Mouse (Mus musculus) kidney, embryonic 16.5 days (tissue): Measurements from ENCODE around the gene Otud7b. TPM values are rescaled to one million over a fixed set of nuclear protein-coding genes. Genes with fewer than 3 reads are reported as not detected.

Experiments used
- ATAC-seq: fragments of 200-750 bp; cut with Nextera tagmentation; 2 replicates; pipeline ENCODE4 v1.8.0; 2017; ENCODE audit warnings: moderate TSS enrichment; ENCODE audit not compliant: low FRiP score, low TSS enrichment
- H3K27ac ChIP-seq: fragments of 300-500 bp; sonication (generic); 2 replicates; pipeline ENCODE4 v1.5.1; 2014; ENCODE audit warnings: low read length
- H3K27me3 ChIP-seq: fragments of 300-500 bp; sonication (generic); 2 replicates; pipeline ENCODE4 v1.6.1; 2014; ENCODE audit warnings: low read length, control low read depth, mixed read lengths; ENCODE audit not compliant: insufficient read depth
- H3K36me3 ChIP-seq: fragments of 300-500 bp; sonication (generic); 2 replicates; pipeline ENCODE4 v1.6.1; 2014; ENCODE audit warnings: low read length, control low read depth, mixed read lengths; ENCODE audit not compliant: insufficient read depth
- H3K4me1 ChIP-seq: fragments of 300-500 bp; sonication (generic); 2 replicates; pipeline ENCODE4 v1.6.1; 2014; ENCODE audit warnings: low read length, control low read depth, mixed read lengths; ENCODE audit not compliant: insufficient read depth
- H3K4me2 ChIP-seq: fragments of 300-500 bp; sonication (generic); replicated peaks from 2 replicates; pipeline ENCODE4 v1.6.1; 2014; ENCODE audit warnings: low read depth, low read length
- H3K4me3 ChIP-seq: fragments of 300-500 bp; sonication (generic); 2 replicates; pipeline ENCODE4 v1.5.1; 2014; ENCODE audit warnings: mild to moderate bottlenecking, low read length
- H3K9ac ChIP-seq: fragments of 300-500 bp; sonication (generic); replicated peaks from 2 replicates; pipeline ENCODE4 v1.6.1; 2014; ENCODE audit warnings: low read length
- H3K9me3 ChIP-seq: fragments of 300-500 bp; sonication (generic); 2 replicates; pipeline ENCODE4 v1.6.1; 2016; ENCODE audit warnings: low read length, control low read depth
- WGBS: fragments of 180-500 bp; shearing (Covaris S2); extraction: QIAGEN DNeasy Blood & Tissue Kit; methylation state at CpG from one replicate; pipeline ENCODE4 v1.1.7; 2014; 5-methylcytosine and 5-hydroxymethylcytosine counted together
- polyA plus RNA-seq: library from polyadenylated mRNA; unstranded; fragments of >200 nt; fragmentation: Nextera tagmentation; extraction: Ambion mirVana; gene quantifications from 2 replicates; pipeline ENCODE4 v1.2.1, GENCODE M21; 2015

Otud7b gene
- polyA plus RNA-seq, 1 experiment from 2014 or later = 14.9 TPM

DNA sequence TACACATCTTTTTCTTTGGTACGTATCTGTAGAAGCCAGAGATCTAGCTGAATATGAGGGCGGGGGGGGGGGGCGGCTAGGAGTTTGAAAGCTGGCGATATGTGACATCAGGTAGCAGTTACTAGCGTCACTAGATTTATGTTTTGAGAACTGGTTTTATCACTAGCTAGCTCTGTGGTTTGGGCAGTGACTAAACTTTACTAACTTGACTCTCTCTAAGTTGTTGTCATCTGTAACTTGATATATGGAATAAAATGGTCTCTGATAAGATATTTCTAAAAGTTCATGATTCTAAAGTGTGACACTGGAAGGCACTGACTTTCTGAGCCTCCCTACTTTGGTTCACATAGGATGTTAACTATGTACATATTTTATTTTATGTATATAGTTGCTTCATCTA lies 19.9 kb downstream of the Otud7b start:
- Histone ChIP-seq H3K9me3 (no peaks in the 10 kb centered on the region), H3K4me3 (no peak overlapping the region), H3K27me3 (no peaks in the 10 kb centered on the region), H3K4me1 (peaks cover 4% of the 10 kb centered on the region; the same call in 1 of the 2 replicates), H3K36me3 (no peaks in the 10 kb centered on the region), H3K9ac (no peak overlapping the region), H3K27ac (no peak overlapping the region), H3K4me2 (no peak overlapping the region)
- no peak for ATAC-seq
- 77% methylated on average over 5 of the region's 5 CpGs for WGBS

DNA sequence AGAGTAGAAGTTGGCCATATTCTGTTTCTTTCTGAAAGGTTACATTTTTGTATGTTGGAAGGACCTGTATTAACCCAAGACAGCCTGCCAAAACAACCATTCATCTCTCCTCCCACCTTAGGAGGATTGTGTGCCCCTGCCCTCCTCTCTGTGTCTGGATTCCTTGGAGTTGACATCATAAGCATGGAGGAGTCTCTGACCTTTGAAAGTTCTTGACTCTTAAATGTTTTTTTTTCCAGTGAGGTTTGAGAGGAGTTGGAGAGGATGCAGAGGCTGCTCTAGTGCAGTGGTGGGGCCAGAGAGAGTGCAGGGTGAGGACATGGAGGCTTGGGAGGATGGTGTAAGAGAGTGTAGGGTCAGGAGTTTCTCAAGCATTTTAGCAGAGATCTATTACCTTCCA lies 23.8 kb downstream of the Otud7b start:
- peak; percentile 73 for ATAC-seq
- Histone ChIP-seq H3K36me3 (no peaks in the 10 kb centered on the region), H3K4me2 (no peak overlapping the region), H3K9ac (no peak overlapping the region), H3K4me3 (no peak overlapping the region), H3K4me1 (peaks cover 11% of the 10 kb centered on the region; the same call in 1 of the 2 replicates), H3K9me3 (no peaks in the 10 kb centered on the region), H3K27me3 (no peaks in the 10 kb centered on the region), H3K27ac (0 out of 2 replicates have a peak overlapping the region, but pooled peaks have one; percentile 11)

DNA sequence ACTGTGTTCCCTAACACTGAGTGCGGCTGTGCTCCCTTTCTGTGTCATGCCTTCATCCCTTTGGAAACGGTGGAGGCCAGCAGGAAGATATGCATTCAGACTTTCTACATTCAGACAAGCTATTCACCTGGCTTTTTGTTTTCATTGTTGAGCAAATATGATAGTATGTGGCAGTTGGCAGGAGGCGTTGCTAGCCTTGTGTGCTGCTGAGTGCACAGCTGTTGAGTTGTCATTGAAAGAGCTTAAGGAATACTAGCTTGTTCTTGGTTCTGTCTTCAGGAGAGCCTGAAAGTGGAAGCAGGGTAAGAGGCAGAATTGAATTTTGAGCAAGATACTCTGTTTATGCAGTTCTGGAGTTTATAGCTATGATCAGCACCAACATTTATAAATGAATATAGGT lies 28.2 kb downstream of the Otud7b start:
- no peak overlapping the region for H3K27ac ChIP-seq
- no peaks in the 10 kb centered on the region for H3K9me3 ChIP-seq
- H3K9ac ChIP-seq = no peak overlapping the region
- H3K4me2 ChIP-seq = no peak overlapping the region
- H3K27me3 ChIP-seq = no peaks in the 10 kb centered on the region
- 96% methylated on average over 3 of the region's 3 CpGs for WGBS
- no peak overlapping the region for H3K4me3 ChIP-seq
- H3K4me1 ChIP-seq = peaks cover 17% of the 10 kb centered on the region; the same call in 1 of the 2 replicates
- no peaks in the 10 kb centered on the region for H3K36me3 ChIP-seq
- ATAC-seq = no peak

DNA sequence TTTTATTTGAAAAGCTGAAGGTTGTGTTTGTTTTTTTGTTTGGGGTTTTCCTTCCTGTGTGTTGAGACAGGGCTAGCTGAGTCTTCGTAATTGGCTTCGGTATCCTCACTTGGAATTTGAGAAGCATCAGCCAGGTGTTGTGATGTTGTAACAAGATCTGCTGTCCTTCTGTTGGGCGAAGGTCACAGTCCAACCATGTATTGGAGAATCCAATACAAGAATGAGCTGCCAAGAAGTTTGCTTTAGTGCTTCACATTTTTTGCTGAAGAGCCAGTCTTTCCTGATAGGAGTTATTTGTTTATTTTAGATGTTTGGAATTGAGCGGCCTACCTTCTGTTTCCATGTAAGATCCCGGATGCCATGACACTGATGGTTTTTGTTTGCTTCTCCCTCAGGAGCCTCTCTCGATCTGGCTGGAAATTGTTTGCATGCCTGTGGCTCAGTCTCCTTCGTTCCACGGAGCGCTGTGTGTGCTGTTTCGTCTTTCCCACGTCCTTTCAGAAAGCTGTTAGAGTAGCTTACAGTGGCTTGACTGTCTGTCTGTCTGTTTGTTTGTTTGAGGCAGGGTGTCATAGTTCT lies 29.1 kb downstream of the Otud7b start:
- Histone ChIP-seq H3K4me1 (peaks cover 13% of the 10 kb centered on the region; the same call in 1 of the 2 replicates), H3K27me3 (no peaks in the 10 kb centered on the region), H3K36me3 (no peaks in the 10 kb centered on the region), H3K4me3 (no peak overlapping the region), H3K9ac (no peak overlapping the region), H3K4me2 (no peak overlapping the region), H3K27ac (no peak overlapping the region), H3K9me3 (no peaks in the 10 kb centered on the region)
- no peak for ATAC-seq
- WGBS = 63% methylated on average over 11 of the region's 11 CpGs

DNA sequence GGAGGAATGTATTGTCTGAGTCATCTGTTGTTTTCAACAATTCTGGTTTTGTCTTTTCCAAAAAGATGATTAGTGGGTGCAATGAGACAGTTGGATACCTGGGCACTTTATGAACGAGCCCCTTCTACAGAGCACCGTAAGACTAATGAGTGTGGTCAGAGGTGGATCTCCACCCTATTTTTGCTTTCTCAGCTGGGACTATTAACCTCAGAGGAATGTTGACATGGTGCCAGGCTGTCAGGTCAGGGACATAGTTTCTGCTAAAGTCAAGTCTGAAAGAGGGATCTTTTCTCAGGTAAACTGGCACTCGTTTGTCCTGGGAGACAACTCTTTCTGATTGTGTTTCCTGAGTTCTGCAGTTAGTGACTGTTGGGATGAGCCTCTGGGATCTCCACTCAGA lies 30.7 kb downstream of the Otud7b start:
- Histone ChIP-seq H3K27ac (no peak overlapping the region), H3K4me2 (no peak overlapping the region), H3K27me3 (no peaks in the 10 kb centered on the region), H3K9me3 (no peaks in the 10 kb centered on the region), H3K9ac (no peak overlapping the region), H3K4me3 (no peak overlapping the region), H3K36me3 (0 out of 2 replicates have a peak, but pooled peaks cover 3% of the 10 kb centered on the region), H3K4me1 (0 out of 2 replicates have a peak, but pooled peaks cover 6% of the 10 kb centered on the region)
- 62% methylated on average over 3 of the region's 3 CpGs for WGBS
- ATAC-seq = no peak

DNA sequence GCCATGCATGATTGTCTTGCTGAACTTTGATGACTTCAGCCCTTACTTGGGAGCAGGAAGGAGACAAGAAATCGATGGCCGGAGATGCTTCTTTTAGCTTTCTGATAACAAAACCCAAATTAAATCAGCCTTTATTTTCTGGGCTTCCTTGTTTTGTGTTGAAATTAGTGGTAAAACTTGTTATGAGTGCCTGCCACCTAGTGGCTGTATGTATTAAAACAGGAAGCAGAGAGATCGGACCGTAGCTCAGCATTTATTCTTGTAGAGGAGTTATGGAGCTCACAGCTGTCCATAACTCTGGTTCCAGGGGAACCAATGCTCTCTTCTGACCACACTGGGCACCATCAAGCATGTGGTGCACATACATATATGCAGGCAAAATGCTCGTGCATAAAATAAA lies 43.6 kb downstream of the Otud7b start:
- peaks cover 29% of the 10 kb centered on the region; the same call in 1 of the 2 replicates for H3K36me3 ChIP-seq
- WGBS = 19% methylated on average over 5 of the region's 5 CpGs

DNA sequence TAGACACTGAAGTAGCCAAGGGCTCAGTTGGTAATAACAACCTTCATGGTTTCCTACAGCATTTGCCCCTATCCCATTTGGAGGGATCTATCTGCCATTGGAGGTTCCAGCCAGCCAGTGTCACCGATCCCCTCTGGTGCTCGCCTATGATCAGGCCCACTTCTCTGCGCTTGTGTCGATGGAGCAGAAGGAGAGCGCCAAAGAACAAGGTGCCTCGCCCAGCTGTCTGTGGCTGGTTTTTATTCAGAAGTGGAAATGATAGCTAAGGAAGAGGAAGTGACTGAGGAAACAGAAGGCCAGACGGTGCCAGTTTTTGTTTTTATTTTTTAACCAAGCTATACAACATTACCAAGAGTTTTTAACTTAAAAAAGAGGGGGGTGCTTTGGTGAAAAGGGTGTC lies 47.5 kb downstream of the Otud7b start:
- H3K4me2 ChIP-seq = no peak overlapping the region
- H3K4me3 ChIP-seq = no peak overlapping the region
- H3K27ac ChIP-seq = no peak overlapping the region
- 83% methylated on average over 7 of the region's 7 CpGs for WGBS
- H3K9me3 ChIP-seq = no peaks in the 10 kb centered on the region
- ATAC-seq = no peak
- no peaks in the 10 kb centered on the region for H3K4me1 ChIP-seq
- no peak overlapping the region for H3K9ac ChIP-seq
- H3K27me3 ChIP-seq = no peaks in the 10 kb centered on the region
- peaks cover 47% of the 10 kb centered on the region for H3K36me3 ChIP-seq

More for the DNA sequence above, 43.6 kb downstream of the Otud7b start:
- no peak overlapping the region for H3K4me3 ChIP-seq
- H3K4me1 ChIP-seq = no peaks in the 10 kb centered on the region
- no peak overlapping the region for H3K4me2 ChIP-seq
- ATAC-seq = no peak
- no peaks in the 10 kb centered on the region for H3K27me3 ChIP-seq
- H3K9me3 ChIP-seq = no peaks in the 10 kb centered on the region
- H3K9ac ChIP-seq = peak overlapping the region; percentile 48; the same call in 1 of the 2 replicates
- H3K27ac ChIP-seq = no peak overlapping the region

DNA sequence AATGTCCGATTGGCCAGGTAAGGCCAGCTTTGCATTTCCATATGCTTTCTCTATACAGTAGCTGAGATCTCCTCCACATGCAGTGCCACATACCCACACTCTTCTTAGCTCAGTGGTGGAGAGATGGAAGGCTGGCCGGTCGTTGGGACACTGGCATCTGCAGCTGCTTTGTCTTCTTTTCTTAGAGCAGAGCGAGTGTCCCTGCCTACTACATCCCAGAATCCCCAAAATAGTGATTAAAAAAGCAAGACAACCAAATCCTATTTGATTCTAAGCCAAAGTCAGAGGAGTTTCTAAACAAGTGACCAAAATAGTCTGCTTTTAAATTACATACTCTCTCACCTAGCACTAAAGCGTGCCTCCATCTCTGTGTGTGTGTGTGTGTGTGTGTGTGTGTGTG lies 48.3 kb downstream of the Otud7b start:
- WGBS = 93% methylated on average over 5 of the region's 5 CpGs
- Histone ChIP-seq H3K9ac (no peak overlapping the region), H3K4me3 (no peak overlapping the region), H3K36me3 (peaks cover 47% of the 10 kb centered on the region), H3K4me2 (no peak overlapping the region), H3K27ac (no peak overlapping the region), H3K27me3 (no peaks in the 10 kb centered on the region), H3K4me1 (no peaks in the 10 kb centered on the region), H3K9me3 (no peaks in the 10 kb centered on the region)
- no peak for ATAC-seq

DNA sequence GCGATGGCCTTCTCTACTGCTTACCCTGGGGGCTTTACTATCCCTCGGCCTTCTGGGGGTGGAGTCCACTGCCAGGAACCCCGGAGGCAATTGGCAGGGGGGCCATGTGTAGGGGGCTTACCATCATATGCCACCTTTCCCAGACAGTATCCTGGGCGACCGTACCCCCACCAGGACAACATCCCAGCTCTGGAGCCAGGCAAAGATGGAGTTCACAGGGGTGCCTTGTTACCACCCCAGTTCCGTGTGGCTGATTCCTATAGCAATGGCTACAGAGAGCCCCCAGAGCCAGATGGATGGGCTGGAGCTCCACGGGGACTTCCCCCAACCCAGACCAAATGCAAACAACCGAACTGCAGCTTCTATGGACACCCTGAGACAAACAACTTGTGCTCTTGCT lies 51.2 kb downstream of the Otud7b start:
- Histone ChIP-seq H3K27ac (no peak overlapping the region), H3K9me3 (no peaks in the 10 kb centered on the region), H3K4me1 (peaks cover 9% of the 10 kb centered on the region), H3K9ac (no peak overlapping the region), H3K4me3 (no peak overlapping the region), H3K27me3 (no peaks in the 10 kb centered on the region), H3K4me2 (no peak overlapping the region), H3K36me3 (peaks cover 43% of the 10 kb centered on the region)
- no peak for ATAC-seq
- WGBS = 80% methylated on average over 8 of the region's 8 CpGs

DNA sequence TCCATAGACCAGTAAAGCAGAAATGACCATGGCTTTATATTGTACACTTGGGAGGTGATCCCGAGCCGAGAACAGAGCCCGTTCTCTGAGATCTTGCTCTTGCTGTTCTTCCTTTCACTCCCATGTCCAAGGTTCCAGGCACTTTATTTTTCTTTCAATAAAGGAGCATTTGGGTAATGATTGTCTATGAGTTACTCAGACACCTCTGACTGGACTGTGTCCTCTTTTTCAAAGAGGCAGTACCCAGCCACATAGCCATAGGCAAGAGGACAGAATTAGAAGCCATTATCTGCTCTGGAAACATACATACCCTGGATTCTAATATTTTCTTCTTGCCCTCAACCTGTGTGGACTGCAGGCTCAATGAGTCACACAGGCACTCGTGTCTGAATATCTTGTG lies 55.5 kb downstream of the Otud7b start:
- H3K9me3 ChIP-seq = no peaks in the 10 kb centered on the region
- H3K27me3 ChIP-seq = no peaks in the 10 kb centered on the region
- H3K36me3 ChIP-seq = peaks cover 16% of the 10 kb centered on the region
- H3K27ac ChIP-seq = peak overlapping the region; percentile 96
- H3K4me1 ChIP-seq = peaks cover 26% of the 10 kb centered on the region
- ATAC-seq = no peak
- peak overlapping the region; percentile 83 for H3K4me2 ChIP-seq
- 0 out of 2 replicates have a peak overlapping the region, but pooled peaks have one; percentile 79 for H3K9ac ChIP-seq
- H3K4me3 ChIP-seq = no peak overlapping the region
- 71% methylated on average over 4 of the region's 4 CpGs for WGBS
